Mouse (Mus musculus) bone marrow macrophage, adult 2 months (primary cell): ENCODE results near the gene Kalrn.

Experiments
- CTCF ChIP-seq: IDR thresholded peaks from 2 replicates; pipeline ENCODE4 v1.5.1; 2012; ENCODE audit warnings: low read depth, mild to moderate bottlenecking, low read length, moderate library complexity
- POLR2A ChIP-seq: IDR thresholded peaks from 2 replicates; pipeline ENCODE4 v1.6.1; 2012; ENCODE audit warnings: mild to moderate bottlenecking, low read depth, low read length, borderline replicate concordance

GRCm38 (mm10) chr16:34029790-34030189 is 543.5 kb downstream of the Kalrn start:
- TF ChIP-seq CTCF (no peak), POLR2A (no peak)
